Mouse (Mus musculus) urinary bladder, postnatal 4 days (tissue): ENCODE data around the gene Nol4l.
"Not testable (repeated sequence)": the region's sequence is repeated elsewhere in the genome, so short reads cannot be mapped to it uniquely, and the experiment has no call there.

Source experiments
- DNase-seq, 2 experiments: peaks; one replicate each; pipeline ENCODE4 v3.0.0; 2021 to 2022; ENCODE audit warnings: low spot score in 2 of 2

Gene Nol4l

GRCm38 (mm10) chr2:153417841-153418240 lies 111.9 kb downstream of the Nol4l start:
- DNase-seq = no peak

- no peak for DNase-seq
Observed at GRCm38 (mm10) chr2:153414607-153415006, 115.2 kb downstream of the Nol4l start.

- no peak for DNase-seq
Observed at GRCm38 (mm10) chr2:153412563-153412962, 117.2 kb downstream of the Nol4l start.

- DNase-seq = no peak
Observed at GRCm38 (mm10) chr2:153411557-153411956, 118.2 kb downstream of the Nol4l start.

GRCm38 (mm10) chr2:153408971-153409370 lies 120.8 kb downstream of the Nol4l start:
- DNase-seq = no peak

GRCm38 (mm10) chr2:153406882-153407281 lies 122.9 kb downstream of the Nol4l start:
- DNase-seq = no peak

- DNase-seq = no peak
Observed at GRCm38 (mm10) chr2:153404882-153405281, 124.9 kb downstream of the Nol4l start.

- DNase-seq = no peak
Observed at GRCm38 (mm10) chr2:153404062-153404461, 125.7 kb downstream of the Nol4l start.

GRCm38 (mm10) chr2:153399166-153399565 lies 130.6 kb downstream of the Nol4l start:
- DNase-seq = no peak

GRCm38 (mm10) chr2:153397790-153398515 lies 131.8 kb downstream of the Nol4l start:
- no peak for DNase-seq

- DNase-seq = no peak
Observed at GRCm38 (mm10) chr2:153393045-153393444, 136.7 kb downstream of the Nol4l start.

GRCm38 (mm10) chr2:153389831-153390230 lies 139.9 kb downstream of the Nol4l start:
- DNase-seq = no peak

GRCm38 (mm10) chr2:153380479-153380878 lies 149.3 kb downstream of the Nol4l start:
- no peak for DNase-seq

- no peak for DNase-seq
Observed at GRCm38 (mm10) chr2:153375380-153375779, 154.4 kb downstream of the Nol4l start.

GRCm38 (mm10) chr2:153370871-153371270 lies 158.9 kb downstream of the Nol4l start:
- no peak for DNase-seq

- not testable (repeated sequence) for DNase-seq
Observed at GRCm38 (mm10) chr2:153364531-153364930, 165.2 kb downstream of the Nol4l start.

GRCm38 (mm10) chr2:153361101-153361710 lies 168.6 kb downstream of the Nol4l start:
- DNase-seq = no peak
